In the genomic region with DNA sequence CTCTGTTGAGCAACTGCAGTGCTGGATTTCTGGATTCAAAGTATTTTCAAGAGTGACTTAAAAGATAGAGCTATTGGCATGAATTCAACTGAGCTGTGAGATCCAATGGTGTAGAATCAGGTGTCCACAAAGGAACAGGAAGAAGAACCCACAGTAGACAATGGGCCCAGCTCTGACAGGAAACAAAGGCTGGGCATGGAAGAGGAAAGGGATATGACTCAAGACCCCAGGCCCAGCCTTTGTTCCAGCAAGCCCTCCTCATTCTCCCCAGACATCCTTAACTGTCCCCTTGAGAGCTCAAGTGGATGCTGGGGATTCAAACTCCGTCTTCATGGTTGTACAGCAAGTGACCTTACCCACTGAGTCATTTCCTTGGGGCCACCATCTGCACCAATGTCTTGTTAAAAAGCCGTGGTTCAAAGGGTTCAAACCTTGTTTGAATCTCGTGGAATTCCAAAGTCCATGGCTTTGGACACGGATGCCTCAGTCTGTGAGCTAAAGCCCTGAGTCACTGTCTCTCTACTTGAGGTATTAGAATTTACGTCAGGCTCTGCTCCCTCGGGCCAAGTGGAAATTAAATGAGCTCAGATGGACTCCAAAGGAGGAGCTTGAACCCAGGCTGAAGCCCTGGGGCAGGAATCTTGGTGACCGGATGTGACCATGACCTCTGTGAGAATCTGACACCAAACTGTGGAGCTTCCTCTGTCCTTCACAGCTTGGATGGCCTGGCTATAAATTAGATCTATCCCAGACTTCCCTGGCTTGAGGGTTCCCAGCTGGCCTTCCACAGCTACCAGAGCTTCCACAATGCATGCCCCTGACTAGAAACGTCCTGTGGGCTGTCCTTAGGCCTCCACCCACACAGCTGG, we compare ENCODE assay signal across 9 mouse cellular contexts. TPM values are rescaled to one million over a fixed set of nuclear protein-coding genes. Genes with fewer than 3 reads are reported as not detected.
DNase-seq lines count a peak whose midpoint lies in the region; ATAC-seq and TF ChIP-seq lines count a peak whose summit lies in the region.
"Had no signal": no experiment of that assay in that cellular context is flagged by ENCODE, and none has a peak within 500 bp of the region (broad histone marks: within the 10 kb centered on the region; RNA-seq: fewer than 3 reads in every experiment).

No protein-coding gene starts in this region.

- H3K4me1 ChIP-seq in liver, adult 2 months (ENCODE audit: control insufficient read depth, insufficient read depth, low read length), result peaks cover 5% of the 10 kb centered on the region
- H3K4me1 ChIP-seq in embryonic facial prominence, embryonic 15.5 days, result peaks cover 4% of the 10 kb centered on the region
- H3K4me1 ChIP-seq in kidney, embryonic 14.5 days (ENCODE audit: control insufficient read depth, insufficient read depth, low read length), result peaks cover 5% of the 10 kb centered on the region; the same call in 1 of the 2 replicates
- H3K4me1 ChIP-seq: hindbrain, embryonic 15.5 days had no signal

- H3K4me2 ChIP-seq in embryonic facial prominence, embryonic 15.5 days (replicated peaks), result no peak overlapping the region
- H3K4me2 ChIP-seq in kidney, embryonic 14.5 days (replicated peaks; ENCODE audit: low read depth, low read length), result no peak overlapping the region
- H3K4me2 ChIP-seq: hindbrain, embryonic 15.5 days had no signal

- TF ChIP-seq POLR2A in liver, adult 2 months (IDR thresholded peaks at IDR 0.05; ENCODE audit: extremely low read depth, insufficient read depth, low read length), result no peak

- WGBS in liver, adult 2 months, result 54% methylated on average over 8 of the region's 8 CpGs
- 52% methylated on average over 8 of the region's 8 CpGs for WGBS in embryonic facial prominence, embryonic 15.5 days
- 15% methylated on average over 8 of the region's 8 CpGs for WGBS in kidney, embryonic 14.5 days

- H3K9me3 ChIP-seq in embryonic facial prominence, embryonic 15.5 days (replicated peaks), result no peaks in the 10 kb centered on the region
- no peaks in the 10 kb centered on the region for H3K9me3 ChIP-seq in kidney, embryonic 14.5 days (ENCODE audit: control insufficient read depth, low read length)
- H3K9me3 ChIP-seq: hindbrain, embryonic 15.5 days had no signal

- no peak overlapping the region for H3K4me3 ChIP-seq in liver, adult 2 months (ENCODE audit: insufficient read depth, low read depth, low read length)
- H3K4me3 ChIP-seq in embryonic facial prominence, embryonic 15.5 days (replicated peaks), result no peak overlapping the region
- no peak overlapping the region for H3K4me3 ChIP-seq in kidney, embryonic 14.5 days (ENCODE audit: low read length)
- H3K4me3 ChIP-seq: hindbrain, embryonic 15.5 days had no signal

- peak overlapping the region; percentile 79 for H3K27ac ChIP-seq in liver, adult 2 months (replicated peaks; ENCODE audit: insufficient read depth, low read depth, low read length)
- H3K27ac ChIP-seq in embryonic facial prominence, embryonic 15.5 days (replicated peaks), result peak overlapping the region; percentile 44; the same call in 1 of the 2 replicates
- H3K27ac ChIP-seq in kidney, embryonic 14.5 days (ENCODE audit: low read depth, low read length), result peak overlapping the region; percentile 75

- H3K27me3 ChIP-seq in liver, adult 2 months (ENCODE audit: control insufficient read depth, insufficient read depth, low read length), result no peaks in the 10 kb centered on the region
- H3K27me3 ChIP-seq in embryonic facial prominence, embryonic 15.5 days, result no peaks in the 10 kb centered on the region
- no peaks in the 10 kb centered on the region for H3K27me3 ChIP-seq in kidney, embryonic 14.5 days (ENCODE audit: control insufficient read depth, insufficient read depth, low read length)
- H3K27me3 ChIP-seq: hindbrain, embryonic 15.5 days had no signal

- no peaks in the 10 kb centered on the region for H3K79me2 ChIP-seq in liver, adult 2 months (ENCODE audit: control insufficient read depth, insufficient read depth, low read length)

- H3K36me3 ChIP-seq in liver, adult 2 months (ENCODE audit: control insufficient read depth, insufficient read depth, low read length), result no peaks in the 10 kb centered on the region
- peaks cover 93% of the 10 kb centered on the region for H3K36me3 ChIP-seq in embryonic facial prominence, embryonic 15.5 days
- H3K36me3 ChIP-seq in kidney, embryonic 14.5 days (ENCODE audit: control insufficient read depth, insufficient read depth, low read length), result peaks cover 83% of the 10 kb centered on the region
- H3K36me3 ChIP-seq: hindbrain, embryonic 15.5 days had no signal

- 0 out of 2 replicates have a peak, but pooled peaks have one; percentile 10 for ATAC-seq in embryonic facial prominence, embryonic 15.5 days (ENCODE audit: insufficient number of reproducible peaks, low FRiP score, low TSS enrichment, low read depth)
- peak; percentile 96 for ATAC-seq in kidney, embryonic 14.5 days (ENCODE audit: low FRiP score, low TSS enrichment)

- no peak overlapping the region for H3K9ac ChIP-seq in liver, adult 2 months (ENCODE audit: low read depth, low read length)
- H3K9ac ChIP-seq in embryonic facial prominence, embryonic 15.5 days, result no peak overlapping the region
- no peak overlapping the region for H3K9ac ChIP-seq in kidney, embryonic 14.5 days (ENCODE audit: low read depth, low read length)
- H3K9ac ChIP-seq: hindbrain, embryonic 15.5 days had no signal

- no peak for TF ChIP-seq CTCF in liver, adult 2 months (IDR thresholded peaks at IDR 0.05; ENCODE audit: low read depth, low read length)

- peak; percentile 57 for DNase-seq in liver, adult 2 months (ENCODE audit: extremely low read depth, low read depth, low spot score)
- DNase-seq in liver, result no peak
- DNase-seq in mesoderm, embryonic 11.5 days (ENCODE audit: low read depth, low spot score), result peak; percentile 56
- DNase-seq in cerebellum, adult 18-20 months, result no peak
- no peak for DNase-seq in layer of hippocampus, postnatal 25 days (ENCODE audit: extremely low spot score in 1 of 2, low spot score in 1 of 2)
- DNase-seq in ovary, postnatal 36 days (ENCODE audit: low spot score), result no peak

RNA-seq across cellular contexts. Expression of gene Sparc, which starts 17.1 kb away (rescaled TPM):
- total RNA-seq in liver, adult 2 months (2014; rRNA removed), result 28.0 and 41.7 TPM in 2 replicates
- 110 and 128 TPM in 2 replicates for polyA plus RNA-seq in liver, adult 2 months (2012; rRNA removed)
- 3,074 and 3,219 TPM in 2 replicates for polyA plus RNA-seq in embryonic facial prominence, embryonic 15.5 days (2015; fragmentation: Nextera tagmentation; extraction: Ambion mirVana)
- 817 and 919 TPM in 2 replicates for polyA plus RNA-seq in kidney, embryonic 14.5 days (2014; fragmentation: Nextera tagmentation; extraction: Ambion mirVana)
- 100 to 1,000 TPM; 360 to 421 TPM for total RNA-seq in layer of hippocampus, postnatal 25 days (2021)

RNA-seq across cellular contexts. Expression of gene Atox1, which starts 55.2 kb away (rescaled TPM):
- 220 and 227 TPM in 2 replicates for total RNA-seq in liver, adult 2 months (2014; rRNA removed)
- polyA plus RNA-seq in liver, adult 2 months (2012; rRNA removed), result 358 and 464 TPM in 2 replicates
- 487 and 541 TPM in 2 replicates for polyA plus RNA-seq in embryonic facial prominence, embryonic 15.5 days (2015; fragmentation: Nextera tagmentation; extraction: Ambion mirVana)
- polyA plus RNA-seq in kidney, embryonic 14.5 days (2014; fragmentation: Nextera tagmentation; extraction: Ambion mirVana), result 389 and 470 TPM in 2 replicates
- total RNA-seq in layer of hippocampus, postnatal 25 days (2021), result 100 to 1,000 TPM in 1 of 2 experiments, 10 to 100 TPM in 1; 95.7 to 109 TPM

Comparison
In these comparisons a context has a peak if more than half of its experiments do, and no peak if none do; other contexts are left out.
1. DNase-seq: peak in liver, adult 2 months (single experiment) and mesoderm, embryonic 11.5 days (single experiment); none in liver (single experiment), cerebellum, adult 18-20 months (0 of 2), layer of hippocampus, postnatal 25 days (0 of 2) and ovary, postnatal 36 days (single experiment).
2. Peak in every context shown above with its lines, with median percentiles within 50 percentile points of each other: H3K27ac ChIP-seq.